9 mouse cellular contexts compared by ENCODE assay signal in the genomic region with DNA sequence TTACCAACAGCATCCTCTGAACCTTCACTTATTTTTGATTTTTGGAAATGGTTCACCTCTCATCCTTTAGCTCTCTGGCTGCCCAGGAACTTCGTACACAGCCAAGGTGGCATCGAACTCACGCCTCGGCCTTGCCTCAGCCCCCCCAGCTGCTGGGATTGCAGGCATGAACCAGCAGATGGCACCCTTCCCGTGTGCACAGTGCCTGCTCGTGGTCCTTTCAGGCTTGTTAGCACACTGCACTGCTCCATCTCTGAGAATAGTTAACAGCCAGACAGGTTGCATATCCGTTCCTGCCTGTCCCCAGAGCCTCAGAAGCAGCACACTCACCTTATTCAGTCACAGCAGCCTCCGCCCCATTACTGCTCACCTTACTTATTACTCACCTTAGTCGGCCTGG. TPM values are rescaled to one million over a fixed set of nuclear protein-coding genes. Genes with fewer than 3 reads are reported as not detected.
A peak's percentile ranks its signal among the peaks of the same experiment; 100 is the strongest.
DNase-seq lines count a peak whose midpoint lies in the region; ATAC-seq and TF ChIP-seq lines count a peak whose summit lies in the region.
"Had no signal": no experiment of that assay in that cellular context is flagged by ENCODE, and none has a peak within 500 bp of the region (broad histone marks: within the 10 kb centered on the region; RNA-seq: fewer than 3 reads in every experiment).

No protein-coding gene starts in this region.

- H3K36me3 ChIP-seq in lung, postnatal 0 days (ENCODE audit: insufficient read depth, low read length), result no peaks in the 10 kb centered on the region; the same call in 1 of the 2 replicates
- peaks cover 7% of the 10 kb centered on the region for H3K36me3 ChIP-seq in myocyte (ENCODE audit: control insufficient read depth, insufficient read depth)

- TF ChIP-seq EP300 in lung, postnatal 0 days (IDR thresholded peaks at IDR 0.05), result no peak

- no peak for TF ChIP-seq POLR2A in myocyte (IDR thresholded peaks at IDR 0.05; ENCODE audit: insufficient read length, low read depth)

- 63% methylated on average over 9 of the region's 9 CpGs for WGBS in lung, postnatal 0 days

- no peak overlapping the region for H3K9ac ChIP-seq in lung, postnatal 0 days (replicated peaks; ENCODE audit: low read depth)
- H3K9ac ChIP-seq: liver, embryonic 15.5 days had no signal

- H3K27me3 ChIP-seq in lung, postnatal 0 days (replicated peaks; ENCODE audit: insufficient read depth, low read length), result no peaks in the 10 kb centered on the region
- H3K27me3 ChIP-seq in myocyte (ENCODE audit: control insufficient read depth, insufficient read depth, insufficient read length), result no peaks in the 10 kb centered on the region
- H3K27me3 ChIP-seq: liver, embryonic 15.5 days had no signal

- H3K4me3 ChIP-seq in lung, postnatal 0 days (ENCODE audit: low read depth, low read length), result no peak overlapping the region
- no peak overlapping the region for H3K4me3 ChIP-seq in myocyte
- H3K4me3 ChIP-seq: liver, embryonic 15.5 days had no signal

- peak; percentile 51 for DNase-seq in cerebellum, adult 9-10 months
- DNase-seq in cerebellum, adult 11-12 months, result no peak
- no peak for DNase-seq in lung, postnatal 0 days (ENCODE audit: low spot score)
- DNase-seq in lung, postnatal 4 days, result no peak
- DNase-seq in cerebellum, postnatal 36 days, result peak; percentile 39 to 50
- DNase-seq in adrenal gland, postnatal 36 days, result no peak
- DNase-seq in kidney, adult 8-10 months, result no peak

- H3K27ac ChIP-seq in lung, postnatal 0 days (ENCODE audit: low read length), result no peak overlapping the region
- H3K27ac ChIP-seq: liver, embryonic 15.5 days had no signal

- peak; percentile 65 for TF ChIP-seq CTCF in lung, postnatal 0 days (IDR thresholded peaks at IDR 0.05)

- no peaks in the 10 kb centered on the region for H3K4me1 ChIP-seq in lung, postnatal 0 days (ENCODE audit: insufficient read depth, low read depth, low read length)

- H3K79me2 ChIP-seq in myocyte (ENCODE audit: control insufficient read depth, insufficient read depth), result no peaks in the 10 kb centered on the region

- H3K4me2 ChIP-seq in lung, postnatal 0 days (replicated peaks; ENCODE audit: low read depth, low read length), result no peak overlapping the region
- H3K4me2 ChIP-seq in myocyte (ENCODE audit: low read depth), result no peak overlapping the region
- H3K4me2 ChIP-seq: liver, embryonic 15.5 days had no signal

- no peak overlapping the region for H3ac ChIP-seq in myocyte (ENCODE audit: control insufficient read depth, insufficient read length)

- no peak for ATAC-seq in lung, postnatal 0 days

- no peaks in the 10 kb centered on the region for H3K9me3 ChIP-seq in lung, postnatal 0 days (ENCODE audit: low read length)
- H3K9me3 ChIP-seq: liver, embryonic 15.5 days had no signal

TF ChIP-seq in myocyte, 11 proteins besides CTCF, POLR2A, EP300 and RAD21:
- TF ChIP-seq CEBPB (IDR thresholded peaks at IDR 0.05; ENCODE audit: insufficient read depth, poor library complexity, severe bottlenecking) (no peak), TCF3 (IDR thresholded peaks at IDR 0.05; ENCODE audit: insufficient read length, low read depth) (no peak), POLR2AphosphoS2 (IDR thresholded peaks at IDR 0.05; ENCODE audit: insufficient read length, low read depth) (peak; percentile 21), MYOG (IDR thresholded peaks at IDR 0.05; ENCODE audit: control insufficient read depth in 1 of 3, insufficient read depth in 1 of 3, insufficient read length in 2 of 3, low read depth in 2 of 3) (peak in 1 of 3 experiments; percentile 8)

RNA-seq across cellular contexts. Expression of a gene that starts 20.2 kb away (rescaled TPM):
- polyA plus RNA-seq in lung, postnatal 0 days (2015; fragmentation: Nextera tagmentation; extraction: Ambion mirVana), result 27.9 and 32.1 TPM in 2 replicates
- polyA plus RNA-seq in myocyte (2012; fragmentation: generic; extraction: Trizol), result 24.0 TPM
- 10 to 100 TPM; 23.2 to 34.6 TPM for total RNA-seq in adrenal gland, postnatal 36 days (2021)

RNA-seq across cellular contexts. Expression of a gene that starts 34.0 kb away (rescaled TPM):
- 1.2 and 1.3 TPM in 2 replicates for polyA plus RNA-seq in lung, postnatal 0 days (2015; fragmentation: Nextera tagmentation; extraction: Ambion mirVana)
- polyA plus RNA-seq in myocyte (2012; fragmentation: generic; extraction: Trizol), result 2.3 TPM
- total RNA-seq in adrenal gland, postnatal 36 days (2021), result 1 to 10 TPM; 2.4 TPM

Comparison
In these comparisons a context has a peak if more than half of its experiments do, and no peak if none do; other contexts are left out.
1. DNase-seq: peak in cerebellum, adult 9-10 months (single experiment) and cerebellum, postnatal 36 days (2 of 2); none in cerebellum, adult 11-12 months (single experiment), lung, postnatal 0 days (single experiment), lung, postnatal 4 days (0 of 2), adrenal gland, postnatal 36 days (0 of 2) and kidney, adult 8-10 months (0 of 2).